Mouse (Mus musculus) retina, postnatal 1 day (tissue): ENCODE data around the gene F12.

ENCODE experiments used
- DNase-seq: peaks from one replicate; pipeline ENCODE4 v3.0.0-alpha.2; 2012

Gene F12

DNA sequence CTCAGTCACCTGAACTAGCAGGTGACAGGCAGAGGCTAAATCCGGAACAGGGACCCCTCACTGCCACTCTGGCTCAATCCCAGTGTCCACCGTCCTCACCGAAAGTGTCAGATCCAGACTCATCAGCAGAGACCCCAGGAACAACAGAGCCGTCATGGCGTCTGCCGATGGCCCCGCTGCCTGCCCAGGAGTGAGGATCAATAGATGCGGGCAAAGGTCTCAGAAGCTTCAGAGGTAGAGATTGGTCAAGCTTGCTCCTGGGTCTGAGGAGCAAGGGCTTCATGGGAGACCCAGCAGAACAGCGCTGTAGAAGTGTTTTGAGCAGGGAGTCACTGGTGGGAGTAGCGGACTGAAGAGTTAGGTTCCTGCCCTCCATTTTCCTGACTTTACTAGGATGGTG, at the start of gene F12:
F12 (minus strand) TSS at position 181 of the 400 bp plus-strand sequence.
- no peak for DNase-seq

DNA sequence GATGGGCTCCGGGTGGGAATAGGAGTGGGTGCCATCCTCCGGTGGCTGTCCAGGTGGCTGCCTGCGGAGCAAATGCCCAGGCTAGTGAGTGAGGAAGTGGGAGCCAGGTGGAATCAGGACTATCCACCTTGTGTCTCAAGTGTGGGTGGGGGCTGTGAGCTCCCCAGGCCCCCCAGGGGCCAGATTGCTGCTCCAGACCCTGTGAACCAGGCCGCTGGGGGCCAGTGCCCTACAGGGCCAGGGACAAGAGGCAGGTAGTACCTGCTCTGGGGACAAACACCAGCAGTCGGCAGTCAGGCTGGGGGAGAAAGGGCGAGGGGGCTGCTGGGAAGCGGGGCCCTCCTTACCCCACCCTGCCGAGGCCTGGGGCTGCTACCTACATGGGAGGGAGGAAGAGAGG, 49.7 kb upstream of the F12 start:
- no peak for DNase-seq

DNA sequence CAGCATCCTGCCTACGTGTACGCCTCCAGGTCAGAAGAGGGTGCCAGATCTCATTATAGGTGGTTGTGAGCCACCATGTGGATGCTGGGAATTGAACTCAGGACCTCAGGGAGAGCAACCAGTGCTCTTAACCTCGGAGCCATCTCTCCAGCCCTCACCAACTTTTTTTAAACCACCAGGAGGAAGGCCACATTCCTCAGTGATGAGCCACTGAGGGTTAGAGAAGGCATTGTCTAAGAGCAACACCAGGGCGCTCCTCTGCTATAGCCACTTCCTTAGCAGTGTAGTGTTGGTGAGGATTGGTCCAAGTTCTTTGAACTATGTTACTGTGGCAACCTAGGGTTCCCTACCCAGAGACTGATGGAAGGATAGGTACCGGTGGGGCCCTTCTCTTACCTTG, 49.2 kb upstream of the F12 start:
- no peak for DNase-seq

DNA sequence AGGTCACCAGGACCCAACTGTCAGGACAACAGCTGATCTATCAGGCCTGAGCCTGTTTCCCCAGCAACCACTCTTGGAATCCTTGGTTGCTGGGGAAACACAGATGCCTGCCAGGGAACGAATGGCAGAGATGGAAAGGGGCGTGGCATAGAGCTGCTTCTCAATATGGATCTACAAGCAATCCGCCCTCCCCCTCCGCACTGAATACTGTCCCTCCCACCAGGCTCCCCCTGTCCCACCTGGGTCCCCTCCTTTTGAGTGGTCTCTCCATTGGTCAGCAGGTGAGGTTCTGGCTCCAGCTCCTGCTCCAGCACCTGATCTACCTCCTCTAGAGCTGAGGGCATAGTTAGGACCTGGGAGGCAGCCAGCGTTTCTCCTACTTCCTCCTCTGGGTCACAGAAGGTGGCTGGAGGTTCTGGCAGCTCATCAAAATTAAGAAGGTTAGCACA, 48.1 kb upstream of the F12 start:
- DNase-seq = peak; percentile 76

DNA sequence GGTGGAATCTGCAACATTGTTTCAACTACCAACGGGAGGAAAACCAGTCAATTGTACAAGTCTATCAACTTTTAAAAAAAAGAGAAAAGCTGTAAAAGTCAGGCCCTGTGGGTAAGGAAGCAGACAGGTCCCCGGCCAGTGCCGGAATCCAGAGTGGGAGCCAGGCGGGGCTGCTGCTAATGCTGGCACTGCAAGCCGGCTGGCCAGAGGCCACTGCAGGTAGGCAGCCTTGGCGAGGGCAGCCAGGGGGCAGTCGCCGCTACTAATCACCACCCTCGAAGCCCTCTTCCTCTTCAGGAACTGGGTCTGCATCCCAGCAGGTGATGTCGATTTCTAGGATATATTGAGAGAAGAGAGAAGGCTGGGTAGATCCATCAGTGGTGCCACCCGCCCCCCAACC, 47.4 kb upstream of the F12 start:
- no peak for DNase-seq

DNA sequence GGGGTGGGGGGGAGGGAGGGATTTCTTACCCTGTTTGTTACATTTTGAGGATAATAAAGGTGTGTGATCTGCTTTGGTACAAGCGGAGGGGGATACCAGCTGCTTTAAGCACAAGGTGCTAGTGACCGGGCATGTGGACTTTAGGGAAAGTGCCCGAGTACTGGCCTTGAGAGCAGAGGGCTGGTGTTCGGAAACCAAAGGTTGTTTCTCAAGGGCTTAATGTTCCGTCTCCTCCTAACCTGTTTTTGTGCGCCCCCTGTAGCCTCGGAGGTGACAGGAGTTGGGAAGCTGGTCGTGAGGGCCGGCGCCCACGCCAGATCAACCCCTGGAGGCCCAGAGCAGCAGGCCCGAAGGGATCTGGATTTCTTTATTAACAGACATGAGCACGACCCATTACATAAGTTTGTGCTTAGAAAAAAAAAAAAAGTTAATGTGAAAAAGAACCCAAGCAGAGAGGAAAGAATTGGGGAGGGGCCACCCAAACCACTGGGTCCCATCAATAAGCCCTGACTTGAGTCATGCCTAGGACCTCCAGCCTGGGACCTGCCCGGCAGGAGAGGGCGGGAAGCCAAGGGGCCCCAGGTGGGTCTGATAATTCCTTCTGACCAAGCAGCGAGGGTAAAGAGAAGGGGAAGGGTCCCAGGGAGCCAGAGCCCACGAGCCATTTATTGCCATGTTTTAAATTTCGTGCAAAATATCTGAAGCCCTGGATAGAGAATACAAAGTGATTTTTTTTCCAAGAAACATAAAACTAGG, 46.7 kb upstream of the F12 start:
- peak; percentile 50 for DNase-seq

DNA sequence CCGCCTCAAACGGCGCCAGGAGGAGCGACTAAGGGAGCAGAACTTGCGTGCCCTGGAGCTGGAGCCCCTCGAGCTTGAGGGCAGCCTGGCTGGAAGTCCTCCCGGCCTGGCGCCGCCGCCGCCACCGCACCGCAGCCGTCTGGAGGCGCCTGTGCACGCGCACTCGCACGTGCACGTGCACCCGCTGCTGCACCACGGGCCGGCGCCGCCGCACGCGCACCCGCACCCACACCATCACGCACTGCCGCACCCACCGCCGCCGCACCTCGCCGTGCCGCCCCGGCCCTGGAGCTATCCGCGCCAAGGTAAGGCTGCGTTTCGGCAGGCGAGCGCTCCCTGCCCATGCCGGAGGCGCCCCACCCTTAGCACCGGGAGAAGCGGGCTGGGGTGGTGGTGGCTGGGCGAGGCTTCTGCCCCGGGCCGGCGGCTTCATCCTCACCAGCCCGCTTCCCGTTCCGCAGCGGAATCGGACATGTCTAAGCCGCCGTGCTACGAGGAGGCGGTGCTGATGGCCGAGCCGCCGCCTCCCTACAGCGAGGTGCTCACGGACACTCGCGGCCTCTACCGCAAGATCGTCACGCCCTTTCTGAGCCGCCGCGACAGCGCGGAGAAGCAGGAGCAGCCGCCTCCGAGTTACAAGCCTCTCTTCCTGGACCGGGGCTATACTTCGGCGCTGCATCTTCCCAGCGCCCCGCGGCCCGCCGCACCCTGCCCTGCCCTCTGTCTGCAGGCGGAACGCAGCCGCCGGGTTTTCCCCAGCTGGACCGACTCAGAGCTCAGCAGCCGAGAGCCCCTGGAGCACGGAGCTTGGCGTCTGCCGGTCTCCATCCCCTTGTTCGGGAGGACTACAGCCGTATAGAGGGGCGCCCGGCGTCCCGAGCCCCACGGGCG, 45.8 kb upstream of the F12 start:
- peak; percentile 74 for DNase-seq

DNA sequence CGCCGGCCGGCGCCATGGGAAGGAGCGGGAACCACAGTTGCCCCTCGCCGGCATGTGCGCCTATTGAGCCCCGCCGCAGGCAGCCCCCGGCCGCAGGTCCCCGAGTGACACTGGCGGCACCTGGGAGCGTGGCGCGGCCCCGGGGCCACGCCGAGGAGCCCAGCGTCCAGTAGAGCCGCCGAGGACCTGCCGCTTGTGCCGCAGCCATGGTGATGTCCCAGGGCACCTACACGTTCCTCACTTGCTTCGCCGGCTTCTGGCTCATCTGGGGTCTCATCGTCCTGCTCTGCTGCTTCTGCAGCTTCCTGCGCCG, 45.2 kb upstream of the F12 start:
- DNase-seq = no peak

DNA sequence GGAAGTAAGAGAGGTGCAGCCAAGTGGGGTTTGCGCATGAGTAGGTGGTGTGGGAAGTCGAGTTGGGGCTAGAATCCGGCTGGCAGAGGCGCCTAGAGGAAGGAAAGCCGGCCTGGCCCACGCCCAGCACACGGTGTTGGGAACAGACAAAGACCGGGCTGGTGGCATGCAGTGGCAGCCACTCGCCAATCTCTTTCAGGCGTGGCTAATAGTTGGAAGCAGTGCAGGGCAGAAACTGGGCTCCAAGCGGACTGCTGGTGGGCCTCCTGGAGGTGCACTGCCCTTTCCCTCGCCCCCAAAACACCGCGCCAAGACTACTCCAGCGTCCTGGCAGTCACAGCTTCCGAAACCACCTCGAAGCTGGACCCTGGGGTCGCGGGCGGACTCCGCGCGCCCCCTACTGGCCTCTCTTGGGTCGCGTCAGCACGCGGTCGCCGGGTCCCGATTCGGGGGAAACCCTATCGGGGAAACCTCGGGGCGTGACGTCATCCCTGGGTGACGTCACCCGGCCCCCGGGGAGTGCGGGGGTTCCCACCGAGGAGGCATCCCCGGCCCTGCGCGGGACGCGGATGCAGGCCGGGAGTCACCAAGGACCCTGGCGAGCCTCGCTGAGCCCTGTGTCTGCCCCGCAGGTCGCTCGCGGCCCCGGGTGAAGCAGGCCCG, 44.7 kb upstream of the F12 start:
- peak; percentile 92 for DNase-seq

DNA sequence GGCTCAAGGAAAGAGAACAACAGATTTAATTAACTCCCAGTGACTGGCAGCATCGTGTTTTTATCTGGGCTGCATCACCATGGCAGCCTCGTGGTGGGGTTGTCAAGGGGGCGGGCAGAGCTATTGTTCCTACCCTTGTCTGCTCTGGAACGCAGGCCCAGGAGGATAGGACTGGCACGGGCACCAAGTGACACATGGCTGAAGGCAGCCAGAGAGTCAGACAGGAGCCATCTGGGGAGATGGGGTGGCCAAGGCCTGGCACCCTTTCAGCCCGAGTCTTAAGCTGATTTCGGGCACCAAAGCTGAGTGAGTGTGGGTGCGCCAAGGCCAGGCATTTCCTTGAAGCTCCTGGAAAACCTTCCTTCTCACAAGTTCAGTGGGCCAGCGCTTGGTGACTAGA, 43.8 kb upstream of the F12 start:
- peak; percentile 48 for DNase-seq

DNA sequence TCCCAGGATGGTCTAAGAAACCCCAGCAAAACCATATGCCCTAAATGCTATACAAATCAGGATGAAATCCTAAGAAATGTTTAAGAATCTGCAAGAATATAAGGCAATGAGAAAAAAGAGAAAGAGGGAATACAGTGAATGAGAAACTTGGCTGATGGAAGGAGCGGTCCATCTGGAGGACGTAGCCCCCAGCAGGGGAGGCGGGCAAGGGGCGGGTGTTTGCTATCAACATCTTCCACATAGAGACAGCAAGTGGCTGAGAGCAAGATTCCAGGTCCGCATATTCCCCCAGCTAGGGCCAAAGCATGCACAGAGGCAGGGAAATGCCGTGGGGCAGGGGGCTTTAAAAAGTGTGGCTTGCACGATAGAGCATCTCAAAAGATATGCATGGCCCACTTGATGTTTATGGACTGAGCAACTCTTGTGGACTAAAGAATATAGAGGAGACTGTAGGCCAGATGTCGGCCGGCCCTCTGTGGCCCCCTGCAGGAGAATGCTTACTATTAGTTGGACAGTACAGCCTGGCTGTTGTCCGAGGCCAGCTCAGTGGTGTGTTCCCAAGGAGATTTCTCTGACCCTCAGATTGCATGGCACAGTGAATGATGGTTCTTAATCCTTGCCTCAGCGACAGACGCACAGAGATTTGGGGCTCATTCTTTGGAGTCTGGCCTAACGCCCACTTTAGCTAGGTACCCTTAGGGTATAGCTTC, 42.4 kb upstream of the F12 start:
- peak; percentile 68 for DNase-seq

DNA sequence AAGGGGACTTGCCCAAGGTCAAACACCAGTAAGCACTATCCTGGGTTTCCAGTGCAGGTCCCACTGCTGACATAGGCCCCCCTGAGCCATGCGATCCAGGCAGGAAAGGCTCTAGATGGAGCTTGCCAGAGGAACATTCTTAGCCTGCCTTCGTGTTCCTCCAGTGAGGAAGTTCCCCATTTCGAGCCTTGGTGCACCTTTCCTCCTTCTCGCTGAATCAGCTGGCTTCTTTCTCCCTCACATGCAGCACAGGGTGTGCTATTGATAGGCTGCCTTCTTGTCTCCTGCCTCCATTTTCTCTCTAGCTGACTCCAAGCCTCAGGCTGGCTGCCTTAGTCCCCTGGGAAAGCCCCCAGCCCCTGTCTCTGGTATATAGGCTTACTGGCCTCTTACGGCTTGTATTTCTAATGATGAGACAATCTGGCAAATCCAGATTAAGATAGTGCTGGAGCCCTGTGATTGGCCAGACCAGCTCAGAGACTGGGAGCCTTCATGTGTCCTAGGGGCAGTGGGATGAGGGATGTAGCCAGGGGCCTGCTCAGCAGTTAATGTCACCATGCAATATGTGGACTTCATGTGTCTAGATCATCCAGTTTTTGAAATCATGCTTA, 39.3 kb upstream of the F12 start:
- peak; percentile 56 for DNase-seq

DNA sequence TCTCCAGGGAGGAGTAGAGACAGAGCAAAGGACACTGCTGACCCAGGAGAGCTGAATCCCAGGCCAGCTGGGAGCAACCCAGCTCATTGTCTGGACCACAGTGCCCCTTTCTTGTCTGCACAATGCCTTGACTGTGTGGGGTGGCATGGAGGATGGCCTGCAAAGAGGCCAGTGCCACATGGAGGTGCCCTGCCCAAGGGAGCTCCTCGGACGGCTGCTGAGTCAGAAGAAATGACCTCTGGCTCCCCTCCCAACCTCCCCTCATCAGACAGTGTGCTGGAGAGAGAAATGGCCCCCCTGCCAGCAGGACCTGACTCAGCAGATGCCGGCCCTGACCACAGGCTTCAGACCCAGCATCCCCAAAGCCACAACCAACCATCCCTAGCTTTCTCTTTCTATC, 38.6 kb upstream of the F12 start:
- peak; percentile 90 for DNase-seq

DNA sequence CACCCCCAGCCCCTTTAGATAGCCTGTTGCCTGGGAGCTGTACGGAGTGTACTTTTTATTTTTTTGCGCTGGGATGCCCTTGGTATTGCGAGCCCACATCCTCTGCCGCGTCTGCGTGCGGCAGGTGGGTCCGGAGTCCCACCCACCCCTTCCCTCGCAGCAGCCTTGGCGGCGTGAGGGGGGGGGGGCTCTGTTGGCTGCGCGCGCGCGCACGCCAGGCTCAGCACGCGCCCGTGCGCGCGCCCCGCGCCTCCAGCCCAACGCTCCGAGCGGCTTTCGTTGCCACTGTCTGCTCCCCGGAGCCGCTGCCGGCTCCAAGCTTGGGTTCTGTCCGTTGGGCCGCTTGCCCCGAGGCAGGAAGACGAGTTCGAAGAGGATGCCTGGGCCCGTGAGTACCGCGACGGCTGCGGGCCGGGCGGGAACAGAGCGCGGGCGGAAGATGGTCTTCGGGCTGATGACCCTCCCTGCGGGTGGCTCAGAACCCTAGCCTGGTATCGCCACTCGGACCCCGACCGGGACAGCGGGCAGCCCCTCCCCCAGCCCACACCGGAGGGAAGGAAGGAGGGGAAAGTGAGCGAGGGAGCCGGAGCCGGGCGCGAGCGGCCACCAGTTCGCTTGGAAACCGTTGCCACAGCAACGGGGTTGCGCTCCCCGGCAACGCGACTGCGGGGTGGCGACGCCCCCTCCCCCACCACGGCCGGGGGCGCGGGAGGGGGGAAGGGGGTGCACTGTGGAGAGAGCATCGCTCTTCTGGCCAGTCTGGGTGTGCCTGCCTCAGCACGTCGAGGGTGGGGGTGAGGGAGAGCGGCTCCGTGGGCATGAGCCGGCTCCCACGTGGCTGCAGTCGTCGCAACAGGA, 37.7 kb upstream of the F12 start, which contains the start of gene Prr7:
Prr7 (plus strand) TSS at position 241 of the 858 bp plus-strand sequence.
- DNase-seq = peak; percentile 89

DNA sequence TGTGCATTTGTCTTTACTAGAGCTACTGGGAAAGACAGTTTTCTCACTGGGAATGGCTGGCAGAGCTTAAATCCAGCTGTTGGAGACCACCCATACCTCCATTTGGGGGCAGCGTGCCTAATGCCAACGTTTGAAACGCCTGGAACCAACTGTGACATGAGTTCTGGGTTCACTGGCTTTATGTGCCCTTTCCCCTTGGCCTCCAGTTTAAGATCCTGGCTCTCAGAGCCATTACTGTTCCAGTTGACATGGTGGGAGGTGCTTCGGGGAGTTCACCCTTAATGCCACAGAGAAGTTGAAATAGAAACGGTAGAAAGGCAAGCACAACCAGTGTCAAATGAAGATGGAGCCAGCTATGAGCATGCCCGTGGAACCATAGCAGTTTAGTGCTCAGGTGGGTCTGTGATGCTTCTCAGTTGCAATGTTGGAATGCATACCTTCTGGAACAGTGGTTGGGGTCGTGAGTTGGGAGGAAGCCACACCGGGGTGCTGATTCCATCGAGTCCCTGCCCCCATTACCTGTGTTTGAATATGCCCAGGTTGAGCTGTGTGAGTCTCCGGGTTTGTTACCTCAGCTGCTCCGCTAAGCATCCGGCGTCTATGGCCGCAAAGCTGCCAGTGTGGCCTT, 36.9 kb upstream of the F12 start:
- DNase-seq = no peak

DNA sequence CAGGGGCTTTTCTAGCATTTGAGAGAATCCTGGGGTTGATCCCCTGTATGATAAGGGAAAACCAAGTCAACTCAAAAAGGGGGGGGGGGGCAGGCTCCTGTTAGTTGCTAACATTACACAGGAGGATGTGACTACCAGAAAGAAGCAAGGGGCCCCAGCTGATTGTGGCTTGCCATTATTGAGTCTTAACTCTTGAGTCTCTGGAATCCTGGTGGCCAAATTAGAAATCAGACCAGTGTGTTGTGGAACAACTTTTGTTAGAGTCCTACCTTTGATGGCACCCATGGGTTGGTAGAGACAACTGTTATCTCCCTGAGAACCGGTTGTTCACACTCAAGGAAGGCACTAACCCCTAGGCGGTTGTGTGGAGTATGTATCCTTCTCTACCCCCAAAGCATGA, 36.4 kb upstream of the F12 start:
- no peak for DNase-seq

DNA sequence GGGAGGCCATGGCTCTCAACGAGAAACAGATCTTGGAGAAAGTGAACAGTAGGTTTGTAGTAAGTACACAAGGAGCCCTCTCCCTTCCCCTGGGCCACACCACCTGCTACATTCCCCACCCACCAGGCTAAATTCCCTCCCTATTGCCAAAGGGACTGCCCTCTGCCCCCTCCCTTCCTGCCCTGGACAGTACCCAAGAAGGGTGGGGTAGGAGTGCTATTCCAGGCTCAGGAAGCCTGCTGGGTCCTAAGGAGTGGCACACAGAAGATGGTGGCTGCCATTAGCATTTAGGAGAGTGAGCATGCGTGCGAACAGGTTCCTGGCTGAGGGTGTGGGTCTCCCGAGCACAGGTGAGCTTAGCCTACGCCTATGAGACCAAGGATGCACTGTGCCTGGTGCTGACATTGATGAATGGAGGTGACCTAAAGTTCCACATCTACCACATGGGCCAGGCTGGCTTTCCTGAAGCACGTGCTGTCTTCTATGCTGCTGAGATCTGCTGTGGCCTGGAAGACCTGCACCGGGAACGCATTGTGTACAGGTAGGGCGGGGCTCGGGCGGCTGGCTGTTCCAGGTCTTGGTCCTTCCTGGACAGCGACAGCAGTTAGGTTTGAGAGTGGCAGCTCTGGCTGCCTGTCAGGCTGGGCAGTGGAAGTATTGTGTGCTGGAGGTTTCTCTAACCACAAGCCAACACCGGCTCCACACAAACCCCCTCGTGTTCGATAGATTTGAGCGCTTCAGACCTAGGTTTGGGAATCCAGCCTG, 25.4 kb upstream of the F12 start:
- DNase-seq = no peak

DNA sequence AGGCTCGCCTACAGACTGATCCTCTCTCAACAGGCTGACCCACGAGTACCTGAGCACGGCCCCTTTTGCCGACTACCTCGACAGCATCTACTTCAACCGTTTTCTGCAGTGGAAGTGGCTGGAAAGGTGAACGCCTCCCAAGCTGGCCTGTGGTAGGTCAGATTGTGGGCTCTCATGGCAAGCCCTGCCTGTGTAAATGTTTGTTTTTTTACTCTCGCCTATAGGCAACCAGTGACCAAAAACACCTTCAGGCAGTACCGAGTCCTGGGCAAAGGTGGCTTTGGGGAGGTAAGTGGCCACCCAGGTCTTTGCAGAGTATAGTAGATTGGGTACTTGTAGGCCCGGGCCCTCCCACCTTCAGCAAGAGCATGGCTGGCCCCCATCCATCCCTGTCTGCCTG, 24.7 kb upstream of the F12 start:
- no peak for DNase-seq

DNA sequence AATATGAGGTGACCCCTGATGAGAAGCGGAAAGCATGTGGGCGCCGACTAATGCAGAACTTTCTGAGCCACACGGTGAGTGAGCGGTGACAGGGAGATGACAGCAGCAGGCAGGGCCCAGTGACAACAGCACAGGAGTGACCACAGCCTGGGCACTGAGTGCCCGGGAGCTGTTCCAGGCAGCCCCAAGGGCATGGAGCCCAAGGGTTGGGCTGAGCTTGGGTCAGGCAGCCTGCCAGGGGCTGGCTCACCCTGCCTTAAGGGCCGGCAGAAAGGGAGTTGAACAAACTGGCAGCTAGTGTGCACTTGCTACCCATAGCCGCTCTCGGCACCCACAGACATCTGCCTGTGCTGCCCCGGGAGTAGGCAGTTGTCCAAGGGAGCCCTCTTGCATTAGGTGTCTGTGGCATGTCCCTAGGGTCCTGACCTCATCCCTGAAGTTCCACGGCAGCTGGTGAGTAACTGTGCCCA, 24.0 kb upstream of the F12 start:
- DNase-seq = no peak
